Mouse (Mus musculus): Measurements from ENCODE around the gene Slc22a23.

Gene Slc22a23

DNA sequence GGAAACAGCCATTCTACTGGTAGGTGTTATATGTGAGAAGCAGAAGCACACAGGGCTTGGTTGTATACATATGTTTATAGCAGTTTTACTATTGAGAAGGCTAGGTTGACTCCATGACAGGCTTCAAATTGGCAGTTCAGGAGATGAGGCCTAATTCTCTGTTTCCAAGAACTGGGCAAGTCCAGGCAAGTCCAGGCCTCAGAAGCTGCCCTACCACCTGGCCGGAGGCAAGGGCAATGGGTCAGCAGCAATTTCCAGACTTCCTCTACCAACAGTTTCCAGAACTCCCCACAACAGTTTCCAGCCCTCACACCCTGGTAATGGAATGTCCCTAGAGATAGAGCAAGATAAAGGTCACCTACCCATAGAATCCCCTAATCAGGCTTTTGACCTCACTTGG is 185.1 kb downstream of the Slc22a23 start:
- no peak for DNase-seq

DNA sequence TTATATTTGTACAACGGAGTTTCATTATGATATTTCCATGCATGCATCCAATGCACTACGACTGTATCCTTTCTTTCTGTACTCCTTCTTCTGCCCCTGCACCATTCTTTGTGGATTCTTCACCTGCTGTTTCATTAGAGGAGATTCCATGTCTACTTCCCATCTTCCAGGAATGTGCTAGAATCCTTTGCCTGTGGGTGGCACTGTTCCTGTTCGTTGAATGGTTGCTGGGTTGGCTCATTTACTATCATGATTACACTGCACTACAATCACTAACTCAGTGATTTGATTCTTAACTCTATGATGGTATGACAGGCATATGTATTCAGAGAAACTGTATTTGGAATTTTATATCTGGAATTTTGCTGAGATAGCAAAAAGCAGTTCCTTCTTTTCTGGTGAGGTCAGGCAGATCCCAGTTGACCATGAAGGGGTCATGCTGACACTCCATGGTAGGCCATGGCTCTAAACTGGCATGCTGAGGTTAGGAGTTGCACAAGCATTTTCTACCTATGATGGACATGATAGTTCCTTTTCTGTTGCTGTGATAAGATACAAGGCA is 187.3 kb downstream of the Slc22a23 start:
- DNase-seq = no peak

DNA sequence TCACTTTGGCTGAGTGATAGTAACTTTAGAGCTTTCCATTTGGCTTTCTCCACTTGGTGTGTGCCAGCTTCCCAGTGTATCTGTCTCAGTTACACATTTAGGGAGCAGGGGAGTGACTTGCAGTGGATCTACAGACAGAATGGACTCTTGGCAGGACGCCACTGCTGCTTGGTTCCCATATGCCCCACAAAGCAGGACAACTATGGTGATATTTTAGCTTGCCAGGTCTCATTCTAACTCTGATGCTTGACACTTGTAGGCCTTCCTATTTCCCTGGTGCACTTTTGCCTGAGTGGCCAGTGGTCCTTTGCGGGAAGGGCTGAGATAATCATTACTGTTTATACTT is 188.2 kb downstream of the Slc22a23 start:
- no peak for DNase-seq

DNA sequence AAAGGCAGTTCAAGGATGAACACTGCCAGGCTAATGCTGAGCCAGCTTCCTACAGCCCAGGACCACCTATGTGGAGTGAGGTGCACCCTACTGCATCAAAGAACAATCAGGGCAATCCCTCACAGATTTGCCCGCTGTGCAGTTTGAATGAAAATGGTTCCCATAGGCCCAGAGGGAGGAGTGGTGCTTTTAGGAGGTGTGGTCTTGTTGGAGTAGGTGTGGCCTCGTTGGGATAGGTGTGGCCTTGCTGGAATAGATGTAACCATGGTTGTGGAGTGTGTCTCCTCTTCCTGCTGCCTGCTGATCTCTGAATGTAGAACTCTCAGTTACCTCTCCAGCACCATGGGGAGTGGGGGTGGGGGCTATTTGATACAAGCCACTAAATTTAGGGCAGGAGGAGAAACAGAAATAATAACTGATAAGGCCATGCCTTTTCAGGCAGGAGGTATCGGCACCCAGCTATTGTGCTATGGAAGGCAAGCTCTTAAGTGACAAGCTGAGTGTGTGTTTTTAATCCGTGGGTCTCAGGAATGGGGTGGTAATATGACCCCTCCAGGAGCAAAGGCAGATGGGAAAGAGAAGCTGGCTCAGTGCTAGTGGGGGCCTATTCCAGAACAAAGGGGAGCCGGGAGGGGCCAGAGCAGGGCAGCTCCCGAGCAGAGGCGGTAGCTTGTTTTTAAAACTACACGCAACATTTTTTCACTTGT is 188.7 kb downstream of the Slc22a23 start:
- no peak for DNase-seq

GRCm38 (mm10) chr13:34154931-34155272 is 190.1 kb downstream of the Slc22a23 start:
- peak; percentile 89 for DNase-seq

- DNase-seq = peak; percentile 90
These were observed 190.6 kb downstream of the Slc22a23 start for GRCm38 (mm10) chr13:34154217-34154930.

- no peak for DNase-seq
These were observed 191.5 kb downstream of the Slc22a23 start for GRCm38 (mm10) chr13:34153254-34154011.

DNA sequence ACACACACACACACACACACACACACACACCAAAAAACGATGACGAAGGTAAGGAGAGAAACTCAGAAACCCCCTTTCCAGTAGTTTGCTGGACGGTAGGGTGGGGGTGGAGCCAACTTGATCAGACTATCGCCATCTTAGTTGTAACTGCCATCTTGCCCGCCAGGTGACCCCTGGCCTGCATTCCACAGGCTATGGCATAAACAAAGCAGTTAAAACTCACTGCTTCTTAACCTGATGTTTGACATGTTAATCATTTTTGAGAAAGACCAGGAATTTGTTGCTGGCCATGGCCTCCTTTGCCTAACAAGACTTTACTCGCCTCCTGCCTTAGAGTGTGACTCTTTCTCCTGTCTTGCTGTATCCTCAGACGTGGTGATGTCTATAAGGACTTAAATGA is 192.3 kb downstream of the Slc22a23 start:
- no peak for DNase-seq

GRCm38 (mm10) chr13:34151425-34151824 is 193.6 kb downstream of the Slc22a23 start:
- no peak for DNase-seq

GRCm38 (mm10) chr13:34150271-34151027 is 194.5 kb downstream of the Slc22a23 start:
- no peak for DNase-seq

GRCm38 (mm10) chr13:34149463-34150176 is 195.4 kb downstream of the Slc22a23 start:
- DNase-seq = no peak

- DNase-seq = peak; percentile 72
These were observed 196.1 kb downstream of the Slc22a23 start for GRCm38 (mm10) chr13:34148767-34149392.

DNA sequence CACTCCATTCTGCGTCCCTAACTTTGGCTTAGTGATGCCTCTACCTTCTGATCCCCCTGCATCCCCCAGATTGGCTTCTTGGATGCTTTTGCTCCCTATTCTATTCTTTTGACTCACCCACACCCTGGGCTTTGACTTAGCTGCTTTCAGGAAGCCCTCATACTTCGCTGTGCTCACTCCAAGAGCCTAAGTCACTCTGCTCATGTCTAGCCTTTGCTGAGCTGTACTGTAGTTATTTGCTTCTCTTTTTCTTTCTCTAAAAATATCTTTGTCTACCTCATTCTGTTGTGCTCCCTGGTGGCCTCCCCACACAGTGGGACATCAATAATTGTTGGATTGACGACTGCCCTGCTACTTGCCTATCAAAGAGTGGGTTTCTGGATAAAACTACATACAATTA is 196.8 kb downstream of the Slc22a23 start:
- no peak for DNase-seq

- DNase-seq = no peak
These were observed 198.1 kb downstream of the Slc22a23 start for GRCm38 (mm10) chr13:34146916-34147315.

GRCm38 (mm10) chr13:34143389-34143788 is 201.6 kb downstream of the Slc22a23 start:
- DNase-seq = no peak

GRCm38 (mm10) chr13:34136605-34137004 is 208.4 kb downstream of the Slc22a23 start:
- DNase-seq = no peak

DNA sequence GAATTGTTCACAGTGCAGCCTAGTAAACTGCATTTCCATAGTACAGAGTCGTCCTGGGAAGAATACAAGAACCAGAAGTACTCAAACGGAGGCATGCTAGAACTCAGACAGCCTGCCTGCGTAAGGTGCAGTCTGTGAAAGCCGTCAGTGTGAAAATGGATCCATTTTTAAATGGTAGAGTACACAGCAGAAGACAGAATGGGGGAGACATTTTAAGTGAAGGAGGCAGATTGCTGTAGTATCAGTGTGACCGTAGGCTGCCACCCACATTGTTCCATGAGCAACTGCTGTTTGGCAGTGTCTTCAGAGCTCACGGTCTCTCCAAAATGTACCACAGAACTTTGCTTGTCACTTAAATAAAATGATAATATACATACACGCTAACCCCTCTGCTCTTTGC is 210.7 kb downstream of the Slc22a23 start:
- DNase-seq = no peak

DNA sequence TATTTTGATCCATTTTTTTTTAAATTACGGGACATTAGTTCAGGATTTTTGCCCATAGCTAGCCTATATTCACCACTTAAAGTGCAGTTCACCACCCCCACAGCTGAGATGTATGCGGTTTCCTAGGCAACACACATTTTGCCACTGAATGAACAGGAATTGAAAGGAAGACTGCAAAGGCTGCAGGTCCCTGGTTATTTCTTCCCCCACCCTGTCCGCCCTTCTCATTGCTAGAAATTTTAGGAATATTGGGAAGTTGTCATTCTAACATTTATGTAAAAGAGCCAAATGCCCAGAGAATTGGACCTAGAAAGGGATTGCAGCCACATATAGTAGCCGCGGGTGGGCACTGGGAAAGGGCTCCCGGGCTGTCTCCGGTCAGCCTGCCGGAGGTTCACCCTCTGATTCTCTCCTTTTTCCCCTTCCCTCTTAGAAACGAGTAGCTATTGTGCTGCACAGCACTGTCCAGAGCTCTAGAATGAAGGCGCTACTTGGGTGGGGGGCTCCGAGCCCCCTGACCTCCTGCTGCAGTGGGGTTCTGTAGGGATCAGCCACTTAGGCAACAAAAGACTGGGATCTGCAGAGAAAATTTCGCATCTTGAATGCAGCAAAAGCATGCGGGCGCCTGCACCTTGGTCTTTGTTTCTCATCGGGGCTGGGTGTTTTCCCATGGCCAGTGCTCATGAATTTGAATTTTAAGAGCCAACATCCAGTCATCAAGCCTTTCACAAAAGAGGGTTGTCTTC is 211.5 kb downstream of the Slc22a23 start:
- DNase-seq = no peak

GRCm38 (mm10) chr13:34132875-34133274 is 212.1 kb downstream of the Slc22a23 start:
- DNase-seq = no peak

DNA sequence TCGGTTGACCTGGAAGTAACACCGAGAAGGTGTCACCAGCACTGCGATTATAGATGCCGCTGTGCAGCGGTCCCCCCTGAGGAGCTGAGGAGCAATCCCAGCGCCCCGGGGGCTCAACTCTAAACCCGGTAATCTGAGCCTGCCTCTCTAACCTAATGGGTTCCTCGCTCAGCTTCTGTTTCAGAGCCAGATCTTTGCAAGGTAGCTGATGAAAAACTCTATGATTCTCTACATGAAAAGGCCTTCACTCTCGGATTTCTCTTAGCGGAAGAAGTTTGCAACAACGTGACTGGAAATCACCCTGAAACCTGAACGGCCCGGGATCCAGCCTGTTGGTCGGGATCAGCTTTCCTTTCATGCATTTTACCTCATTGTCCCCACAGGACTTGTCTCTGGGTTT is 212.7 kb downstream of the Slc22a23 start:
- DNase-seq = no peak

DNA sequence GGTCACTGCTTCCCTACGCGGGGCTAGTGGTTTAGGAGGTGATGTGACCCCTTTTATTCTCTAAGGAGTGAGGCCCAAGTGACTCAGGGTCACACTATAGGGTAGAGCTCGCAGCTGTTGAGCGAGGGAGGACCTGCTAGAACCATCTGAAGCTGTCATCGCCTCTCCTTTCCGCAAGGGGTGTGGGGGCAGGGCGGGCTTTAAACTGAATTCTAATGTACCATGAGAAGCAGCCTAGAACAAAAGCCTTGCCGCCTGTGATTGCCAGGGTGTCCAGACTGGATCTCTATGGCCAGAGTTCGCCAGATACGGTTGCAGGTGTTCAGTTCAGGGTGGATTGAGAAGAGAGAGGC is 213.3 kb downstream of the Slc22a23 start:
- peak; percentile 31 for DNase-seq

Measured in lung, postnatal 36 days (tissue).